Mouse (Mus musculus) lung, postnatal 0 days (tissue): Measurements from ENCODE around the gene Cbx1.

Experiments
- CTCF ChIP-seq: IDR thresholded peaks from 2 replicates; pipeline ENCODE4 v1.5.1; 2016; ENCODE audit warnings: antibody characterized with exemption, mild to moderate bottlenecking
- EP300 ChIP-seq: IDR thresholded peaks from 2 replicates; pipeline ENCODE4 v1.6.1; 2016; ENCODE audit warnings: antibody characterized with exemption, mild to moderate bottlenecking, control low read depth

DNA sequence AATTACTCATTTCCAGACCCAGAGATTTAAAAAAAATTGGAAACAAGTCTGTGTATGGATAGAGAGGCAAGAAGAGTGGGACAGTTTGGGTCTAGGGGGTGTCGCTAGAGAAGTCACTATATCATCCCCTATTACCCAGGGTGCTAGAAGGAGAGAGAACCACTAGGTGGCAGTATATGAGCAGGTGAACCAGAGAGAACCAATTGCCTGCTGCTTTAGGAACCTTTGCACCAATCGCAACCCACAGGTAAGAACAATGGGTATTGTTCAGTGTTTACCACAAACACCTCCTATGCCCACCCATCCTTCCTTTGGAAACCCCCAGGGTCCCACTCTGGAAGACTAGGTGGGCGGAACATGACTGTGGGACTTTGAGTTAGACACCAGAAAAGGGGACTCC, 28.9 kb upstream of the Cbx1 start:
- TF ChIP-seq CTCF, result peak; percentile 91
- TF ChIP-seq EP300, result no peak
